Mouse (Mus musculus) Patski (cell line): ENCODE measurements around the gene Yipf3. TPM values are rescaled to one million over a fixed set of nuclear protein-coding genes. Genes with fewer than 3 reads are reported as not detected.

Experiments used
- ATAC-seq: fragments of 100-300 bp; one replicate; pipeline ENCODE4 v1.8.0; 2021
- CTCF ChIA-PET: fragments of 350-600 bp; sonication (Branson Sonifier 250); formaldehyde crosslinking; loops from one replicate; lab custom pipeline; 2022; ENCODE audit warnings: inconsistent platforms; lab: Charles Lee
- POLR2A ChIA-PET: fragments of 350-600 bp; sonication (Branson Sonifier 250); formaldehyde crosslinking; loops from one replicate; lab custom pipeline; 2022; ENCODE audit warnings: antibody characterized with exemption, inconsistent platforms; lab: Charles Lee
- DNase-seq: peaks from one replicate; pipeline ENCODE4 v3.0.0-alpha.2; 2011; ENCODE audit warnings: low read depth, low spot score
- H3K27me3 ChIP-seq: fragments of 371-371 bp; one replicate; pipeline ENCODE4 v1.5.1; 2021
- CTCF ChIP-seq: fragments of 100-300 bp; IDR thresholded peaks from one replicate; pipeline ENCODE4 v1.5.1; 2021
- in situ Hi-C: fragments of 300-500 bp; cut with MboI; formaldehyde crosslinking; loops from 3 replicates; pipeline ENCODE4 v1.11.1; 2018; ENCODE audit warnings: low pct_unique_long_range_greater_than_20kb, mixed read lengths
- polyA plus RNA-seq: library from polyadenylated mRNA; unstranded; gene quantifications from one replicate; pipeline ENCODE4 v1.2.3, GENCODE M21; 2021

The Yipf3 gene
- polyA plus RNA-seq, 1 experiment from 2014 or later = 88.7 TPM

- ATAC-seq (no peak), DNase-seq (no peak)
- CTCF ChIA-PET = no interaction called here
- H3K27me3 ChIP-seq = no peaks in the 10 kb centered on the region
- in situ Hi-C loops = no loop called here
- POLR2A ChIA-PET = interaction anchor here (1.3 kb wide), 1 partner anchor 8 kb away, joined by 4 read pairs; no protein-coding TSS in a partner anchor
- no peak for TF ChIP-seq CTCF
Measured at GRCm38 (mm10) chr17:46237480-46237879, 10.4 kb upstream of the Yipf3 start.

GRCm38 (mm10) chr17:46239516-46240114, 8.3 kb upstream of the Yipf3 start:
- CTCF ChIA-PET = interaction anchor here (1.1 kb wide), 1 partner anchor 12 kb away, joined by 3 read pairs; no protein-coding TSS in a partner anchor
- H3K27me3 ChIP-seq = no peaks in the 10 kb centered on the region
- POLR2A ChIA-PET = interaction anchor here (0.6 kb wide), 1 partner anchor 836 kb away, joined by 3 read pairs; no protein-coding TSS in a partner anchor
- ATAC-seq (no peak), DNase-seq (no peak)
- in situ Hi-C loops = no loop called here
- no peak for TF ChIP-seq CTCF

- ATAC-seq (no peak), DNase-seq (no peak)
- CTCF ChIA-PET = no interaction called here
- in situ Hi-C loops = no loop called here
- TF ChIP-seq CTCF = no peak
- H3K27me3 ChIP-seq = no peaks in the 10 kb centered on the region
- POLR2A ChIA-PET = interaction anchor here (0.9 kb wide), 1 partner anchor 40 kb away, joined by 3 read pairs; no protein-coding TSS in a partner anchor
Measured at GRCm38 (mm10) chr17:46241471-46241870, 6.4 kb upstream of the Yipf3 start.

GRCm38 (mm10) chr17:46242274-46242673, 5.6 kb upstream of the Yipf3 start:
- POLR2A ChIA-PET = interaction anchor here (0.9 kb wide), 1 partner anchor 41 kb away, joined by 3 read pairs; no protein-coding TSS in a partner anchor
- no peak for ATAC-seq

GRCm38 (mm10) chr17:46242993-46243392, 4.9 kb upstream of the Yipf3 start:
- DNase-seq (no peak), ATAC-seq (no peak)
- no peak for TF ChIP-seq CTCF
- no peaks in the 10 kb centered on the region for H3K27me3 ChIP-seq
- in situ Hi-C loops = no loop called here
- POLR2A ChIA-PET = no interaction called here
- CTCF ChIA-PET = interaction anchor here (1.3 kb wide), 1 partner anchor 10 kb away, joined by 4 read pairs; no protein-coding TSS in a partner anchor

More at GRCm38 (mm10) chr17:46242274-46242673, 5.6 kb upstream of the Yipf3 start:
- CTCF ChIA-PET = interaction anchor here (1.3 kb wide), 1 partner anchor 10 kb away, joined by 4 read pairs; no protein-coding TSS in a partner anchor
- no peak for DNase-seq
- TF ChIP-seq CTCF = no peak
- H3K27me3 ChIP-seq = no peaks in the 10 kb centered on the region
- in situ Hi-C loops = no loop called here

- CTCF ChIA-PET = no interaction called here
- no peaks in the 10 kb centered on the region for H3K27me3 ChIP-seq
- ATAC-seq (no peak), DNase-seq (no peak)
- in situ Hi-C loops = no loop called here
- no peak for TF ChIP-seq CTCF
- POLR2A ChIA-PET = interaction anchor here (1.1 kb wide), 1 partner anchor 33 kb away, joined by 13 read pairs; no protein-coding TSS in a partner anchor
Measured at GRCm38 (mm10) chr17:46243624-46244023, 4.3 kb upstream of the Yipf3 start.

- ATAC-seq (no peak), DNase-seq (no peak)
- in situ Hi-C loops = no loop called here
- ChIA-PET CTCF (interaction anchor here (1.1 kb wide), 1 partner anchor 8 kb away, joined by 4 read pairs; no protein-coding TSS in a partner anchor), POLR2A (interaction anchor here (1.1 kb wide), 1 partner anchor 32 kb away, joined by 13 read pairs; no protein-coding TSS in a partner anchor)
- TF ChIP-seq CTCF = no peak
- no peaks in the 10 kb centered on the region for H3K27me3 ChIP-seq
Measured at GRCm38 (mm10) chr17:46244579-46244978, 3.3 kb upstream of the Yipf3 start.

- in situ Hi-C loops = no loop called here
- DNase-seq (no peak), ATAC-seq (peak; percentile 23)
- TF ChIP-seq CTCF = no peak
- no peaks in the 10 kb centered on the region for H3K27me3 ChIP-seq
- ChIA-PET CTCF (interaction anchor here (1.5 kb wide), 1 partner anchor 160 kb away, joined by 3 read pairs; no protein-coding TSS in a partner anchor), POLR2A (no interaction called here)
Measured at GRCm38 (mm10) chr17:46248189-46248522, 276 bp downstream of the Yipf3 start.

GRCm38 (mm10) chr17:46251174-46251573, 3.3 kb downstream of the Yipf3 start:
- no peak for ATAC-seq
- POLR2A ChIA-PET = interaction anchor here (0.6 to 1.0 kb wide), 2 partner anchors 10 to 31 kb away, joined by 3 read pairs; partner anchors contain the start of gene Tjap1
- TF ChIP-seq CTCF = no peak

GRCm38 (mm10) chr17:46252571-46253451, 4.9 kb downstream of the Yipf3 start:
- DNase-seq = no peak
- TF ChIP-seq CTCF = no peak
- ChIA-PET POLR2A (interaction anchor here (0.6 kb wide), 1 partner anchor 643 kb away, joined by 3 read pairs; no protein-coding TSS in a partner anchor), CTCF (interaction anchor here (0.8 to 3.3 kb wide), 6 partner anchors 8 to 68 kb away, joined by 3 to 14 read pairs (median 4); no protein-coding TSS in a partner anchor)
- no peaks in the 10 kb centered on the region for H3K27me3 ChIP-seq
- no peak for ATAC-seq
- in situ Hi-C loops = no loop called here

More at GRCm38 (mm10) chr17:46251174-46251573, 3.3 kb downstream of the Yipf3 start:
- H3K27me3 ChIP-seq = no peaks in the 10 kb centered on the region
- no peak for DNase-seq
- CTCF ChIA-PET = interaction anchor here (2.4 to 3.3 kb wide), 2 partner anchors 15 to 23 kb away, joined by 5 to 14 read pairs; no protein-coding TSS in a partner anchor
- in situ Hi-C loops = no loop called here
